Mouse (Mus musculus): ENCODE measurements around the gene Apoh. TPM values are rescaled to one million over a fixed set of nuclear protein-coding genes. Genes with fewer than 3 reads are reported as not detected.

Apoh gene
- total and polyA plus RNA-seq, 2 experiments from 2014 or later = 0.56 TPM; not detected in 1

DNA sequence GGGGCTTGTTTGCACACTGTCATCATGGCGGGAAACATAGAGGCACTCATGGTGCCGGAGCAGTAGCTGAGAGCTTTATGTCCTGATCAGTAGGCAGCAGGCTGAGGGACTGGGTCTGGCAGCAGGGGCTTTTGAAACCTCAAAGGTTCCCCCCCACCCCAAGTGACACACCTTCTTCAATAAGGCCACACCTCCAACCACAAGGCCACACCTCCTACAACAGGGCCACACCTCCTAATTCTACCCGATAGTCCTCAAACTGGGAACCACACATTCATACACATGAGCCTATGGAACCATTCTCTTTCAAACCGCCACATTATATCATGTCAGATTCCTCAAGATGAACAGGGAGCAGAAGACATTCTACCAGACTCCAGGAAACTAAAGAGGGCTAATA is 77.6 kb downstream of the Apoh start:
- H3K36me3 ChIP-seq (ENCODE audit: insufficient read depth, low read length) = no peaks in the 10 kb centered on the region
- DNase-seq (ENCODE audit: low spot score) (no peak), ATAC-seq (no peak)
- H3K9me3 ChIP-seq (ENCODE audit: low read length) = no peaks in the 10 kb centered on the region
- no peaks in the 10 kb centered on the region for H3K27me3 ChIP-seq (ENCODE audit: insufficient read depth, low read length)
- no peak overlapping the region for H3K4me2 ChIP-seq (ENCODE audit: low read depth, low read length)
- H3K9ac ChIP-seq (replicated peaks; ENCODE audit: low read length) = no peak overlapping the region
- no peak for TF ChIP-seq CTCF (IDR thresholded peaks at IDR 0.05; ENCODE audit: low read depth)
- H3K4me3 ChIP-seq (ENCODE audit: low read length) = no peak overlapping the region
- H3K4me1 ChIP-seq (ENCODE audit: insufficient read depth, low read length) = 0 out of 2 replicates have a peak, but pooled peaks cover 6% of the 10 kb centered on the region
- H3K27ac ChIP-seq = no peak overlapping the region
- 80% methylated on average over 4 of the region's 4 CpGs for WGBS

DNA sequence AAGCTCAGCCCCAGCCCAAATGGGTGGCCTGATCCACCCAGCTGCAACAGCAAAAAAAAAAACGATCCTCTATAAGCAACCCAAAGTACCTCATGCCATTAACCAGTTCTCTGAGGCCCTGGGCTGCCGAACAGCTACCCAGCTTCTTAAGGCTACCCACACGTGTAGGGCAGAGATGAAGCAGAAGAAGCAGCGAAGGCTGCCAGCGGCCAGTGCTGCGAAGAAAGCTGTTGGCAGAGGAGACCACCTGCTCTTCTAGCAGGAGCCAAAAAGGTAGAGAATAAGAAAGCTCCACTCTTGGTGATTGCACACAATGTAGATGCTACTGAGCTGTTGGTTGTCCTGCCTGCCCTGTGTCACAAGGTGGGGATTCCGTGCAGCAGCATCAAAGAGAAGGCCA is 80.1 kb downstream of the Apoh start:
- Histone ChIP-seq H3K4me3 (ENCODE audit: low read length) (no peak overlapping the region), H3K27me3 (ENCODE audit: insufficient read depth, low read length) (no peaks in the 10 kb centered on the region), H3K27ac (no peak overlapping the region), H3K4me1 (ENCODE audit: insufficient read depth, low read length) (0 out of 2 replicates have a peak, but pooled peaks cover 6% of the 10 kb centered on the region), H3K9ac (replicated peaks; ENCODE audit: low read length) (no peak overlapping the region), H3K9me3 (ENCODE audit: low read length) (no peaks in the 10 kb centered on the region), H3K4me2 (ENCODE audit: low read depth, low read length) (no peak overlapping the region), H3K36me3 (ENCODE audit: insufficient read depth, low read length) (no peaks in the 10 kb centered on the region)
- TF ChIP-seq CTCF (IDR thresholded peaks at IDR 0.05; ENCODE audit: low read depth) = no peak
- 47% methylated on average over 7 of the region's 7 CpGs for WGBS
- DNase-seq (ENCODE audit: low spot score) (no peak), ATAC-seq (no peak)

DNA sequence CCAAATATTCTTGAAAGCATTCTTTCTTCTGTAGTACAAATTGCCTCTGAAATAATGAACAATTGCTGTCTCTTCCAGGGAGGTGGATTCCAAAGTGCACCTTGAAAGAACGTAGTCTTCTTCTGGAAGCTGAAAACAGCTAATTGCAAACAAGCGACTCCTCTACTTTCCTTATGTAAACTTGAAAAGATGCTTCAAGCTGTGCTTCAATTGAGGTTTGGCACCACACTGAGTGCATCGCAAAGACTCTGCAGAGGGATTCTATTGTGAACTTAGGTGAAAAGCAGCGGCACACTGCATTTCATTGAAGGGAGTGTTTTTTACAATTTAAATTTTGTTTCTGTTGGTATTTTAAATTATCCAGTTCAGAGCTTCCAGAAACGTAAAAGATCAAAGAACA is 81.0 kb downstream of the Apoh start:
- Histone ChIP-seq H3K9me3 (ENCODE audit: low read length) (no peaks in the 10 kb centered on the region), H3K4me3 (ENCODE audit: low read length) (peak overlapping the region; percentile 71), H3K9ac (replicated peaks; ENCODE audit: low read length) (peak overlapping the region; percentile 38; the same call in 1 of the 2 replicates), H3K27me3 (ENCODE audit: insufficient read depth, low read length) (no peaks in the 10 kb centered on the region), H3K4me1 (ENCODE audit: insufficient read depth, low read length) (0 out of 2 replicates have a peak, but pooled peaks cover 6% of the 10 kb centered on the region), H3K4me2 (ENCODE audit: low read depth, low read length) (peak overlapping the region; percentile 78), H3K36me3 (ENCODE audit: insufficient read depth, low read length) (no peaks in the 10 kb centered on the region), H3K27ac (peak overlapping the region; percentile 49)
- WGBS = 2% methylated on average over 5 of the region's 5 CpGs
- TF ChIP-seq CTCF (IDR thresholded peaks at IDR 0.05; ENCODE audit: low read depth) = no peak
- DNase-seq (ENCODE audit: low spot score) (peak; percentile 21), ATAC-seq (no peak)

DNA sequence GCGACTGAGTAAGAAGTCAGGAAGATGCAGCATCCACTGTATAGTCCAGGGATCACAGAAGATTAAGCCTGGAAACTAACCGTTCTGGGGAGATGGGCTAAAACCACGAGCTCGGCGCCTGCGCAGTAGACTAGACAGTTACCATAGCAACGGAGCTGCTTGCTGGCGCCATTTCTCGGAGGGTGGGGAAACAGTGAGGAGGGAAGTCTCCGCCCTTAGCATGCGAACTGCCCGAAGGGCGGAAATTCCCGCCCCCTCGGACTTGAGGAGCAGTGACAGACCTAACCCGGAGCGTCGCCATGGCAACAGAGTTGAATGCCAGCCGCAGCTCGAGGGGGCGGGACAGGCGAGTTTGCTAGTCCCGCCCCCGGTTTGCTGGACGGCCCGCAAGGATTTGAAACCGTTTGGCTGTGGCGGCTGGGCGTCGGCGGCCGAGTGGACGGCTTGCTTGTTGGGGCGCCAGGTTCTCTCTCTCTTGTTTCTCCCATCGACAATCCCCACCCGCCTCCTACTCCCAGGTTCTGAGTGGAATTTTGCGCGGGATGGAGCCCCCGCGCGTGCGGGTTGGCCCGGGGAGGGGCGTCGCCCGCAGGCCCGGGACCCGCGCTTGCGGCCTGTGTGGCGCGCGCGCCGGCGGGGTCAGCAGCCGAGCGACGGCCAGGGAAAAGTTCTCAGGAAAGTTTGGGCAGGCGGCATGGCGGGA is 81.9 kb downstream of the Apoh start, which contains the start of gene Cep112:
Gene Cep112 (plus strand): TSS at position 304 of the 703 bp plus-strand sequence.
- WGBS = 2% methylated on average over 61 of the region's 61 CpGs

DNA sequence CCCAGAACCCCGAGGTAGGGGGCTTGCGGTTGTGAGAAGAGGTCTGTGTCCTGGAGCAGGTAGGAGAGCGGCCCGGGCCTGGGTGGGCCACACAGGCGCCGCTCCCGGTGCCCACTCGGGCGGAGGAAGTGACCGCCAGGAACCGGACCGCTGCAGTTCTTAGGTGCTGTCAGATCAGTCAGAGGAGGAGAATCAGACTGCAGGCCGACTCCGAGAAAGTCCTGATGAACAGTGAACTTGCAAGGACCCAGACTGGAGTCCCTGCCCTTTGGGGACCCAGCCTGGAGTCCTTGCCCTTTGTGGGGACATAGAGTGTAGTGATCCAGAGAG is 82.4 kb downstream of the Apoh start:
- ATAC-seq = peak; percentile 30; the same call in 1 of the 2 replicates
- 3% methylated on average over 14 of the region's 14 CpGs for WGBS

More for the DNA sequence above, 81.9 kb downstream of the Apoh start, which contains the start of gene Cep112:
- H3K27me3 ChIP-seq (ENCODE audit: insufficient read depth, low read length) = no peaks in the 10 kb centered on the region
- peak within 1 kb of the TSS; percentile 78 for H3K4me2 ChIP-seq (ENCODE audit: low read depth, low read length)
- DNase-seq (ENCODE audit: low spot score) = peak; percentile 100
- H3K4me3 ChIP-seq (ENCODE audit: low read length) = peak within 1 kb of the TSS; percentile 71
- H3K9ac ChIP-seq (replicated peaks; ENCODE audit: low read length) = peak within 1 kb of the TSS; percentile 61
- no peak for TF ChIP-seq CTCF (IDR thresholded peaks at IDR 0.05; ENCODE audit: low read depth)
- no peaks in the 10 kb centered on the region for H3K9me3 ChIP-seq (ENCODE audit: low read length)
- H3K36me3 ChIP-seq (ENCODE audit: insufficient read depth, low read length) = no peaks in the 10 kb centered on the region
- H3K4me1 ChIP-seq (ENCODE audit: insufficient read depth, low read length) = 0 out of 2 replicates have a peak, but pooled peaks cover 6% of the 10 kb centered on the region
- peak; percentile 98 for ATAC-seq
- H3K27ac ChIP-seq = peak within 1 kb of the TSS; percentile 49

DNA sequence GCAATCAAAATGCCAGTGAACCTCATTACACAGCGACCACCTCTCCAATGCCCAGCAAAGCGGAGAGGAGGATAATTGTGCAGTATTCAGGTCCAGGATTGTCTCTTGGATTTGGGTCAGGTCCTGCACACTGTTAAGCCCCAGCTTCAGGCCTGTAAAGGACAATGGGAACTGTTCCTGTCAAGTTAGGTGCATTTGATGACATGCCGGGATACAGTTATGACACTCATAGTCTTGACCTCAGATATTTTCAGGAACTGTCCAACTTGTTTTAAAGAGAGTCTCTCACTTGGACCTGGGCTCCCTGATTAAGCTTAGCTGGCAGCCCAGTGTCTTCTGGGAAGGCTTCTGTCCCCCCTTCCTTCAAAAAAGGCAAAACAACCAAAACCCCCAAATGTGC is 82.9 kb downstream of the Apoh start:
- no peak overlapping the region for H3K4me3 ChIP-seq (ENCODE audit: low read length)
- no peak for TF ChIP-seq CTCF (IDR thresholded peaks at IDR 0.05; ENCODE audit: low read depth)
- H3K9me3 ChIP-seq (ENCODE audit: low read length) = no peaks in the 10 kb centered on the region
- 0 out of 2 replicates have a peak, but pooled peaks cover 6% of the 10 kb centered on the region for H3K4me1 ChIP-seq (ENCODE audit: insufficient read depth, low read length)
- ATAC-seq = no peak
- no peak for DNase-seq (ENCODE audit: low spot score)
- H3K9ac ChIP-seq (replicated peaks; ENCODE audit: low read length) = no peak overlapping the region
- H3K27me3 ChIP-seq (ENCODE audit: insufficient read depth, low read length) = no peaks in the 10 kb centered on the region
- peak overlapping the region; percentile 78 for H3K4me2 ChIP-seq (ENCODE audit: low read depth, low read length)
- H3K36me3 ChIP-seq (ENCODE audit: insufficient read depth, low read length) = no peaks in the 10 kb centered on the region
- 84% methylated on average over 3 of the region's 3 CpGs for WGBS
- H3K27ac ChIP-seq = no peak overlapping the region

More for the DNA sequence above, 82.4 kb downstream of the Apoh start:
- Histone ChIP-seq H3K4me3 (ENCODE audit: low read length) (peak overlapping the region; percentile 71), H3K36me3 (ENCODE audit: insufficient read depth, low read length) (no peaks in the 10 kb centered on the region), H3K27me3 (ENCODE audit: insufficient read depth, low read length) (no peaks in the 10 kb centered on the region), H3K4me1 (ENCODE audit: insufficient read depth, low read length) (0 out of 2 replicates have a peak, but pooled peaks cover 6% of the 10 kb centered on the region), H3K9ac (replicated peaks; ENCODE audit: low read length) (peak overlapping the region; percentile 61), H3K9me3 (ENCODE audit: low read length) (no peaks in the 10 kb centered on the region), H3K4me2 (ENCODE audit: low read depth, low read length) (peak overlapping the region; percentile 78), H3K27ac (peak overlapping the region; percentile 48; the same call in 1 of the 2 replicates)
- DNase-seq (ENCODE audit: low spot score) = no peak
- no peak for TF ChIP-seq CTCF (IDR thresholded peaks at IDR 0.05; ENCODE audit: low read depth)

DNA sequence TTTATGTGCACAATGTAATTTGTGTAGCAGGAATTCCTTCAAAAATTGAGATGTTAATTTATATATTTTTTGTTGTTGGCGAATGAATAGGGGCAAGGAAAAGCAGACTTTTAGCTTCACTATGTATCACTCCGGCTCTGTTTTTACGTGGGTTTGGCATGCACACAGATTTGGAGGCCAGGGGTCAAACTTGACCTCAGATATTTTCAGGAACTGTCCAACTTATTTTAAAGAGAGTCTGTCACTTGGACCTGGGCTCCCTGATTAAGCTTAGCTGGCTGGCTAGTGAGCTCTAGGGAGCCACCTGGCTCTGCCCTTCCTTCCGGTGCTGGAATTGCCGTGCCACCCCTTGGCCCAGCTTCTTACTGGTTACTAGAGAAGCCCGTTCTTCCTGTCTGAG is 84.0 kb downstream of the Apoh start:
- Histone ChIP-seq H3K27me3 (ENCODE audit: insufficient read depth, low read length) (no peaks in the 10 kb centered on the region), H3K4me1 (ENCODE audit: insufficient read depth, low read length) (0 out of 2 replicates have a peak, but pooled peaks cover 6% of the 10 kb centered on the region), H3K36me3 (ENCODE audit: insufficient read depth, low read length) (no peaks in the 10 kb centered on the region), H3K9me3 (ENCODE audit: low read length) (no peaks in the 10 kb centered on the region), H3K27ac (no peak overlapping the region), H3K4me3 (ENCODE audit: low read length) (no peak overlapping the region), H3K4me2 (ENCODE audit: low read depth, low read length) (no peak overlapping the region), H3K9ac (replicated peaks; ENCODE audit: low read length) (no peak overlapping the region)
- ATAC-seq (no peak), DNase-seq (ENCODE audit: low spot score) (no peak)
- no peak for TF ChIP-seq CTCF (IDR thresholded peaks at IDR 0.05; ENCODE audit: low read depth)
- 43% methylated on average over 6 of the region's 6 CpGs for WGBS

All from hindbrain, postnatal 0 days (tissue).